Mouse (Mus musculus) liver (tissue): ENCODE measurements around the gene Nexn.

Source experiments
- DNase-seq: peaks from one replicate; pipeline ENCODE4 v3.0.0-alpha.2; 2020; ENCODE audit warnings: mixed read lengths

The Nexn gene

DNA sequence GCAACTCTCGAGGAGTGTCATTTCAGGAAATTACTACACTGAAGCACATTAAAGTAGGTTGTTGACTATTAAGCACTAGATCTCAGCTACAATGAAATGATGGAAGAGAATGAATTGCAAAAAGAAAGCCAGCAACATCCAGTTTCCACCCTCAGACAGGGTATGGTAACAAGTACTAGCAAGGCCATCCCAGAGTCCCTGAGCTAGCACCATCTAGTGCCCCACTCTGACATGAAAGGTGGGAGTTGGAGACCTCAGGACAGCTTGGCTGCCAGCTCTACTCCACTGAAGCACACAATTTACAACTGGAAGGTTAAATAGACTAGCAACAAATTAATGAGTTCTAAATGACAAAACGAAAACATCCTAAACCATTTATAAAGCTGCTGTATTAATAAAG, 11.8 kb upstream of the Nexn start:
- no peak for DNase-seq

DNA sequence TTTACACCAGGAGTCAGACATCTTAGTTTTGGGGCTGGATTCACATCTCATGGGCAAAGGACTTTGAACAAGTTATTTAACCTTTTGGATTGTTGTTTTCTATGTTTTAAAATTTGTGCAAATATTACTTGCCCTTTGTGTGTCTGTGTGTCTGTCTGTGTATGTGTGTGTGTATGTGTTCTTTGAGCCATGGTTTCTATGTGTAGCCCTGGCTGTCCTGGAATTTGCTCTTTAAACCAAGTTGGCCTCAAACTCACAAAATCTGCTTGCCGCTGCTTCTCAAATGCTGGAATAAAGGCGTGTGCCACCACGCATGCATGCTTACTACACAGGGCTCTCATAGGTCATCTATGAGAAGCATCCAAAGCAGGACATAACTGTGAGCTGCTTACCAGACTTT, 10.8 kb upstream of the Nexn start:
- no peak for DNase-seq

DNA sequence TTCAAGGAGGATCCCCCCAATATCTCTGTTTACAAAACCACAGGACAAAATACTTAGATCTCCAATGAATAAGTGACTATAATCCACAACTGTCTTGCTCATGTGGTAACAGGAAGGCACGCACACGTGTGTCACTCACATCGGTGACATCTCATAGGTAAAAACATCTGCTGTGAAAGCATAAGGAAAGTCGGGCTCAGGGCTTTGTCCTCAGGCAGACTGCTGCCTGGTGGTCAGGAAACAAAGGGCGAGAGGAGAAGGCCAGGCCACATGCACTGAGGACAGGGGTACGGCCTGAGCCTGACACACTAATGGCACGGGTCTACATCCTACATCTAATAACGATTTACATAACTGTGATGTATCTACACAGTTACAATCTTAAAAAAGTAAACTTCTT, 8.9 kb upstream of the Nexn start:
- no peak for DNase-seq

DNA sequence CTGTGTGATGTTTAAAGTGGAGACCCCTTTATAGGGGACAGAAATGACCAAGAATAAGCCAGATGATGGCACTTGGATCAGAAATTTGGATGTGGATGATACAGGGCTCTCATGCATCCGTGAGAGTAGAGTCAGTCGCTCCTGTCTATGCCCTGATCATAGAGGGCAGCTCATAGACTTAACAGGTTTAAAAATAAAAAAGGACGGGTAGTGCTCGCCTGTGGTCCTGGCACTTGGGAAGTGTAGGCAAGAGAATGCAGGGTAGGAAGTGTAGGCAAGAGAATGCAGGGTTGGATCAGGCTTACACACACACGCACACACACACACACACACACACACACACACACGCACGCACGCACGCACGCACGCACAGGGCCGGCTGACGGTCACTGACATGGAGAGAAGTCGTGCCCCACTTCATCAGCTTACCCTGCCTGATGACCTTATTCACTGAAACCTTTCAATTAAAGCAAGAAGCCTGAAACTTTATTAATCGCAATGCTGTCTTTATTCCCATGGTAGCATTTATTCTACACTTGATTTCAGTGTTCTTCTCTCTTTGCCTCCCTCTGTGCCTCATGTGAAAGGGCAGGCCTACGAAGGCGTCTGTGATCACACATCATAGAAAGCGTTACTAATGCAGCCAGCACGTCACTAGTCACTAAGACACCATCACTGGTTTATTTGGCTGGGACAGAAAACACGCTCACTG, 7.0 kb upstream of the Nexn start:
- DNase-seq, result no peak

DNA sequence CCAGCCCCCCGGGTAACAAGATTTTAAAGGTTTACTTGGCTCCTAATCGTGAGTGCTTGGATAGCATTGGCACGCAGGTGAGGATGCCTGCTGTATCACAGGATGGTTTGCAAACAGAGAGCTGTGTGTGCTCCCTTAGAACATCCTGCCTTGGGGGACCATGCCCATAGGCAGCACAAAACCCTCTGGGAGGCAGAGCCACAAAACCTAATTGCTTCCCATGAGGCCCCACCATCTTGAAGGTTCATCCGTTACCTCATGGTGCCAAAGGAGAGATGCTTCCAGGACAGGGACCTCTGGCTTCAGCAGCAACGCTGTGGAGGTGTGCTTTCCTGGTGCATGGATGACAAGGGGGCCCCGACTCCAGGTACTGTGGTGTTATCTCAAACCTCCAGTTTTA, 5.7 kb upstream of the Nexn start:
- no peak for DNase-seq

DNA sequence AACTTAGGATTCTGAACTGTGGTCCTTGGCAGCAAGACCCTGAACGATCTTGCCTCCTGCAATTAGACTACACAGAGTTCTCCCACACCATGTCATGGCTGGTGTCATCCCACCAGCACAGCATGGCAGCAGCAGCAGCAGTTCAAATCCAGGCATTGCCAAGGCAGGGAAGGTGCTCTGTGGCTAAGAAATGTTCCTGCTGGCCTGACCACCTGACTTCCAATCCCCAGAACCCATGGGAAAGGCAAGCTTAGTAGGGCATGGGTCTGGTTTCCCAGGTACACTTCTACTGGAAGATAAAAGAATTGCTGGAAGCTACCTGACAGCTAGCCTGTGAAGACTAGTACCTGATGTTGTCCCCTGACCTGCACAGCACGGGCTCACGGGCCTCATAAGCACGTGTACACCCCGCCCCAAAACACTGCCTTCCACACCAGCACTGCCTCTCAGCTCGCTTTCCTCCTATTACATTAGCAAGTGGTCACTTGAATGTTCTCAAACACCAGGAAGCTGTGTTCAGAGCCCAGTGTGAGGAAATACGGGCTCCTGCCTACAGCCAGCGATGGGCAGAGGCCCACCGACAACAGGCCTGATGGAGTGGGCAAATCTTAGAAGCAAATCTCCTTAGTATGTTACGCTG, 5.0 kb upstream of the Nexn start:
- DNase-seq, result no peak

DNA sequence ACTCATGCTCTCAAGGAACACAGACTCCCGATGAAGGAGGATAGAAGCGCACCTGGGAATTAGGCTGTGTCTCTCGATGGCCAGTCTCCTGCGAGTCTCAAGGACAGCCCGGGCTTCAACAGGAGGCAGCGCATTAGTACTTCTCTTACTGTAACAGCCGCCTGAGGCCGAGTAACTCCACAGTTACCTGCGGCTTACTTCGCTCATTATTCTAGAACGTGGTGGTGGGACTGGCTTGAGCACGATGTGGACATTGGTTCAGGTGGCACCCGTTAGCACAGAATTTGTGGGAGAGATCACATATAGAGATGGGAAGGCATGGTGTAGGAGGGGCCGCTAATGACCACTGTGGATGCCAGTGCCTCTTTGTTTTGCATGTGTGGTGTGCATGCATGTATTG, 1.9 kb upstream of the Nexn start:
- DNase-seq, result no peak

DNA sequence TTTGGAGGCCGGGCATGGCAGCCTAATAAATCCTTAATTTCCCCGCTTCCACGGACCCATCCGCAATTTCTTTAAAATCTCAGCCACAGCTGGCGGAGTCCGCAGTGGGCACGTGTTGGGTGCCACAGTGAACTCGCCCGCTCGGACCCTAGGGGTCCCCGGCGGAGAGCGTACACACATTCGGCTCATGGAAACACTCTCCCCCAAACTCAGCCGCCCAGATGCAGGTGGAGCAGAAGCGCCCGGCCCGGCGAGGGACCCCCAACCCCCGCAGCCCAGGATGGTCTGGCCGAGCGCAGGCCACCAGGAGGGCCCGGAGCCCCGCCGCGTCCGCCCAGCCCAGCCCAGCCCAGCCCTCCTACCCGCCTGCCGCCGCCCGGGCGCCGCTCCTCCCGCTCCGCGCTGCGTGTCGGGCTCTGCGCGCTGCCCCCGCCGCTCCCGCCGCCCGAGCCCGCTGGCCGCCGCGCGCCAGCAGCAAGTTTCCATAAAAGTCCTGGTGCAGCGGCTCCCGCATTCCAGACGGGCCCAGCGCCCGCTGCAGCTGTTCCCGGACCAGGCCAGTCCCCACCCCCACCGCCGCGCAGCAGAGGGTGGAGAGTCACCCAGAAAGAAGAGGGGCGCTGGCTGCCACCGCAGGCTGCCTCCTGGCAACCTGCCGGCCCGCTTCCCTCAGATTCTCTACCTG, 657 bp downstream of the Nexn start:
- DNase-seq, result peak; percentile 58

DNA sequence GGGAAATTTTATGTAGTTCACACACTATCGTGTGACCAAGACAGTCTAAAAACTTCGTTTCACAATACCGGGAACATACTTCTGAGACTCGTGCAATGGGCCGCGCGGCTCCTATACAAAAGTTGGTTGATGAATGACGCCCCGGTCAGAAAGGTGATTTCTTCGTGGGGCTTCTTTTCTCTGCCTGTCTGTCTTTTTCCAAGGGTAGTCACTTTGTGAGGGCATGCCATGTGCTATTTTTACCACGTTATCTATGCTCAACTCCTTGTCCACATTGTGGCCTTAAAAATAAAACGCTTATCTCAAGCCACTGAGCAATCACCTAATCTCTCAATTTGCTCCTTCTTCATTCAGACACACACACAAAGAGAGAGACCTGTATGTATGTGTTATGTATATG, 1.3 kb downstream of the Nexn start:
- no peak for DNase-seq

DNA sequence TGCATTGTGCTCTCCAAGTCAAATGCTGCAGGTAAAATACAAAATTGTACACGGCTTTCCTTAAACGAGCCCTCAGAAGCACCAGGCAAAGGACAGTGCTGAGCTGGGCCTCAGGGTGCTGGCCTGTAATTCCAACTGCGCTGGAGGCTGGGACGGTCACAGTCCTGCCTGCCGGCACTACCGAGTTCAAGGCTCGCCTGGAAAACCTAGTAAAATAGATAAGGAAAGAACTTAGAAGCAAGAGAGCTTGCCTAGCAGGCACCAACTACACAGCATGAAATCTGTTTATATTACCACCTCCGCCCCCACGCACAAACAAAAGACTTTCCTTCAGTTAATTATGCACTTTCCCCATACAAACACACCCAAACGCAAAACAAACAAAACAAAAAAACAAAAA, 1.8 kb downstream of the Nexn start:
- DNase-seq, result no peak

DNA sequence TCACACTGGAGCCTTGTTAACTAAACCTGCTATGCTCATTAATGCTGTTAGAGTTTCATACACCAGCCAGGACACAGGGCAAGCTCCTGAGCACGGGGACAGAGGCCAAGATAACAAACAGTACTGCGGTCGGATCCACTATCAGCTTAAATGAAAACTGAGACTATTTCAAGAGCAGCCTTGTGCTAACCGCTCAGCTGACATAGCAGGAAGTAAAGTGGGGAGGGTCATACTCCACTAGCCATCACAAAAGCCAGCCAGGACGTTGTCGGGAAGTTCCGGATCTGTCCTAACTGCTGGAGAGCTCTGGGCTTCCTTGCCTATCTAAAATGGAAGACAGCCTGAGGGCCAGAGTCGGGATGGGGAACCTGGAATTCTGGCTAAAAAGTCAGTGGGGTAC, 4.2 kb downstream of the Nexn start:
- no peak for DNase-seq

DNA sequence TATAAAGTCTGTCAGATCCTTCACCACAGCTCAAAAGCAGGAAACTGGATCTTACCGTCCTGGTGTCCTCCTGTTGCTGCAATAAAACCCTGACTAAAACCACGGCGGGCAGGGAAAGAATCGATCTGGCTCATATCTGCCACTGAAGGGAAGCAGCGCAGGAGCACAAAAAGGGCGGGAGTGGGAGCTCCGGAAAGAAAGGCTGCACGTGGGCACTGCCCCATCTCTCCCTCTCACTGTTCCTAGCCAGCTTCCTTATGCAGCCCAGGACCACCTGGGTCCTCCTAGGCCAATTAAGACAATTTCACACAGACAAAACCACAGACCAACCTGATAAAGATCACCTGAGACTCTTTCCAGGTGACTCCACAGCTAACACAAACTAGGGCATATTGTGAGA, 4.7 kb downstream of the Nexn start:
- no peak for DNase-seq

DNA sequence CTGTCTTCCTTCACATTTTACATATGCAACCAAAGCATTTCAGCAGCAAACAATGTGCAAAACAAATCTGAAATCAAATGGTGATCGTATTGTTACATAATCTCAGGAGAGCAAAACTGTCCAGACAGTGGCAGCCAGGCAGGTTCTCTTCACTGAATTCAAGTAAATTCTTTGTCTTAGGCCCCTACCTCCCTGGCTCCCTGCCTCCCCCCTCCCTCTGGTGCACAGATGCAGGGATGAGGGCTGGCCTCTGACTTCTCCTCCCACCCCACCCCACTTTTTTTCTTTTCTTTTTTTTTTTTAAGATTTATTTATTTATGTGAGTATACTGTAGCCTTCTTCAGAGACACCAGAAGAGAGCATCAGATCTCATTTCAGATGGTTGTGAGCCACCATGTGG, 5.8 kb downstream of the Nexn start:
- no peak for DNase-seq

DNA sequence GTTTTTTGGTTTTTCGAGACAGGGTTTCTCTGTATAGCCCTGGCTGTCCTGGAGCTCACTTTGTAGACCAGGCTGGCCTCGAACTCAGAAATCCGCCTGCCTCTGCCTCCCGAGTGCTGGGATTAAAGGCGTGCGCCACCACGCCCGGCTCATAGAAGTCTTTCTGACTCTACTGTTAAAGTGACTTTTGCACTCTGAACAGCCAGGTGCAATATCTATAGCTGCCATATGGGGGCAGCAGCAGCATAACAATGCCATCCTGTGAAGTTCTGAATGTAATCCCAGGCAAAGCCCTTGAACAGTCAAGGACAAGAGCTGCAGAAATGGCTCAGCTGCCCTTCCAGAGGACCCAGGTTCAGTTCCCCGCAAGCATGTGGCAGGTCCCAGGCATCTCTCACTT, 6.7 kb downstream of the Nexn start:
- peak; percentile 78 for DNase-seq

DNA sequence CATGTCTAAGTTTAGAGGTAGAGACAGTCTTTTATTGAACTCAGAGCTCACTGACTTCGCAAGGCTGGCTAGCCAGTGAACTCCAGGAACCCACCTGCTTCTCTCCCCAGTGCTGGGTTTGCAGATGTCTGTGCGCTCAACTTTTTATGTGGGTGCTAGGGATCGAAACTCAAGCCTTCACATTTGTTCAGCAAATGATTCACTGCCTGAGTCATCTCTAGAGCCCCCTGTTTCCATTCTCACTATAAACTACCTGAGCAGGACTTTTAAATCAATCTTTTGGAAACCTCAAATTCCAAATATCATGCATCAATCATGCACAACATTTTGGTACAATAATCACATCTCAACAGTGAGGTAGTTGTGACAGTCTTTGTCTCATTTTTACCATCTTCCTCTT, 8.6 kb downstream of the Nexn start:
- no peak for DNase-seq

DNA sequence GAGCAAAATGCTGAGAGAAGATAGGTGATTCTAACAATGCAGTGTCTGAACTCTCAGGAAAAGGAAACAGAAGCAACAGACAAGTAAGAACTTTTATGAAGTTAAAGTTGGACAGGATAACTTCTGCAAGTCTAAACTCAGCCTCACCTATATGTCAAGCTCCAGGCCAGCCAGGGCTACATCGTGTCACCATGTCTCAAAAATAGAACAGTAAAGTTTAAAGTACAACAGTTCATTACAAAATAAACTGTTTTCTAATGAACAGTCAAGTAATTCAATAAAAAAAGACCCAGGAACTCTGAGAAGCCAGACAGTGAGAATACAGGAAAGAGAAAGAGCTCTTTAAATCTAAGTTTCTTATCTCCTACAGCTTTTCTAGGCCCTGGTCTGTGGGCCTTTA, 15.7 kb downstream of the Nexn start:
- DNase-seq, result no peak

DNA sequence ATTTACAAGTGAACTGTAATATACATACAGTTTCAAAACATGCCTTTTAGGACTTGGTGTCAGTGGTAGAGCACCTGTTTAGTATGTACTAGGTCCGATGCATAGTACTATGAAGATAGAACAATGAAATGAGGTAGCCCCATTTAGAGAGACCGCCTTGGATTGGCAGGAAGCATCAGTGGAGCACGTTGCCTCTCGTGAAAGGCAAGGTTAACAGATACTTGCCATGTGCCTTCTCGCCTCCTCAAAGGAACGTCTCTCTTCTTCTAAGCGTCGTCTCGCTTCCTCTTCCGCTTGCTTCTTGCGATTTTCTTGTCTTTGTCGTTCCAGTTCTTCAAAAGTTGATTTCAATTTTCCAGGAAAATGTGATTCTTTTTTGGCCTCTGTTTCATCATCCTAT, 18.4 kb downstream of the Nexn start:
- DNase-seq, result no peak

DNA sequence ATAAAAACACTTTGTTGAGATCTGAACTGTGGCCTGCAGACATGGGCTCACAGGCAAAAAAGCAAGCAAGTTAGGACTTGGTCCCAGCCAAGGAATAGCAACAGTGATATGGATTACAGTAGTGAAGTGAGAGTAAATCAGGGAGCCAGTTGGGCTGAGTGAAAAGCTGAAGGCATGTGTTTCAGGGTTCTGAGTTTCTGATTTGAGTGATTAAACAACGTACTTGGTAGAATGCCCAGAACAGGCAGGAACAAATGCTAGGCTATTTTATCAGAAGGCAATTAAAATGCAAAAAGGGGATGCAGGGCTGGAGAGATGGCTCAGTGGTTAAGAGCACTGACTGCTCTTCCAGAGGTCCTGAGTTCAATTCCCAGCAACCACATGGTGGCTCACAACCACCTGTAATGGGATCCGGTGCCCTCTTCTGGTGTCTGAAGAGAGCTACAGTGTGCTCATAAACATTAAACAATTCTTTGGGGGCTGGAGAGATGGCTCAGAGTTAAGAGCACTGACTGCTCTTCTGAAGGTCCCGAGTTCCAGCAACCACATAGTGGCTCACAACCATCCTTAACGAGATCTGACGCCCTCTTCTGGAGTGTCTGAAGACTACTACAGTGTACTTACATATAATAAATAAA, 20.8 kb downstream of the Nexn start:
- DNase-seq, result no peak

DNA sequence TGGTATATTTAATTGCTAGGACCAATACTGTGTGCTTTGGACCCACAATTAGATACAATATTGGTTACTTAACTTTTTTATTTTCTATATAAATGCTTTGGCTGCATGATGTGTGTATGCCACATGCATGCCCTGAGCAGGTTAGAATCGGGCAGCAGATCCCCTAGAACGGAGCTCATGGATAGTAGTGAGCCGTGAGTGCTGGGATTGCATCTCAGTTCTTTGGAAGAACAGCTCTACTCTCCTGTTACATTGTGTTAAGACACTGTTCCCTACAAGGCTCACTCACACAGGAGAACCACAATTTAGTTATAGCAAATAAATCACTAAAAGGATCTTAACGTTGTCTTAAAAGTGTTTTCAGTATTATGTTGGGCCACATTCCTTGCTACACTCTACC, 22.8 kb downstream of the Nexn start:
- DNase-seq, result no peak

DNA sequence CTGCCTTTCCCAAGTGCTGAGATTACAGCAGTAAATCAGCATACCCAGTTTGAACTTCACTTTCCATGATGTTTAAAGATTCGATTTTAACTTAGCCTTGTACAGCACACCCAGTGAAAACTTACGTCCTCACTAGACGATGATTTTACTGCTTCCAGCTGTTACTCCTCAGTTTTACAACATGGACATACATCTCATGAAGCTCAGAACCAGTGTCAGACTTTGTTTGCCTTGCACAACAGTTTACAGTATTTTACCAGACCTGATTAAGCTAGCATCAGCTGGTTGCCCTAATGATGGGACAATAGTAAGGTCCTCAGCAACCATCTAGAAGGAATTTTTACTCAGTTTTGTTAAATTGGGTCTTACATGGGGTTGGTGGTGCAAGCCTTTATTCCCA, 25.1 kb downstream of the Nexn start:
- DNase-seq, result no peak

DNA sequence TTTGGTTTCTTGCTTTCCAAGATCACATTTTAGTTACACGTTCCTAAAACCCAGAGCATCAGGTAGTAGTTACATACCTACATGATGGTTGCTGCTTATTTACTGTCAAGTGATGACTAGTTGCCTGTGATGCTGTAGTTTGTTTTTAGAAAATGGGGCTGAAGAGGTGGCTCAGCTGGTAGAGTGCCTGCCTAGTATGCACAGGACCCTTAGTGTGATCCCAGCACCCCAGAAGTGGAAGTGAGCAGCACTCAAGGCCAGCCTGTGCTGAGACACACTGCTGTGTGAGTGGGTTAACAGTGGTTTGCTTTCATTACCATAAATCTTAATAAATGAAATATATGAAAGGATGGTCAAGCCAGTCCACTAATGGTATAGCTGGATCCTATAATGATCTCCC, 26.6 kb downstream of the Nexn start:
- no peak for DNase-seq

DNA sequence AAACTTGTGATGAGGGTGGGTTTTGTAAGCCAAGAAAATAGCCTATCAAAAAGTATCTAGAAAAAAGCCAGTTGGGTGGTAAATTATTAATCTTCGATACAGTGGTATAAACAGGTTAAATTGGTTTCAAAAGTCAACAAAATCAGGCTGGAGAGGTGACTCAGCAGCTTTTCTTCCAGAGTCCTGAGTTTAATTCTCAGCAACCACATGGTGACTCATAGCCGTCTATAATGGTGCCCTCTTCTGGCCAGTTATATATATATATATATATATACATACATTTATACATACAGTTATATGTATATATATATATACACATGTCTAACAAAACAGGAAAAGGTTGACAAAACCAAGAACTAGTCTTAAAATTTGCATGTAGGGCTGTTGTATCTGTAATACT, 27.3 kb downstream of the Nexn start:
- DNase-seq, result peak; percentile 47

DNA sequence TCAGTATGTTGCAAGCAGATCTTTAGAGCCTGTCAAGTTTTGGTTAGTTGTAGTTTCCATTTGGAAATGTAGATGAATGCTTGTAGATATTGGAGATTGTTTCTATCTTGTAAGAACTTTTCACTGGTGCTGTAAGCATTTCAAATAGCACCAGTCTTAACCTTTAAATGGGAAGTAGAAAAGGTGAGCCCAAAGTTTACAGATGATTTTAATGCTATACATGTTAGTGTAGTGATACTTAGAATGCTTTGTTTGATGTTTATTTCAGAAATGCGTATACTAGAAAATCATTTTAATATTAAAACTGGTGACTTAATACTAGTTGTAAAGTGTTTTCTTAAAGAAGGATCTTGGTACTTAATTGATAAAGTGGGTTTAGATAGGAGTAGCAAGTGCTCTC, 30.3 kb downstream of the Nexn start:
- no peak for DNase-seq

DNA sequence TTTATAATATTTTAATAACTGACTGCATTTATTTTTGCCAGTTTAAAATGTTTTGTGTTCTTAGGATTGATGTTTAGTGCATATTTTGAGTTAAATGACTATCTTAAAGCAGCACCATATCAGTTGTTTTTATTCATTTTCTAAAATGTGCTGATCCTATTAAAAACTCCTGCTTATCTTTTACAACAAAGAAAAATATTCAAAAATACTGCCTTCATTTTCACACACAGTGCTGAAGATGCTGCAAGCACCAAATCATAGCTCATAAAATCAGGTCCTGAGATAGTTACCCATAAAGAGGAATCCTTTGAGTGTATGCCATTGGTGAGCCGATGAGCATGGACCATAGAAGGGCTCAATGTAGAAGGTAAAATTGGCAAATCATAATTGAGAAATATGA, 30.9 kb downstream of the Nexn start:
- DNase-seq, result no peak
